Mouse (Mus musculus): ENCODE data around the gene Defb35.
A peak's percentile ranks its signal among the peaks of the same experiment; 100 is the strongest.
"Not testable (repeated sequence)": the region's sequence is repeated elsewhere in the genome, so short reads cannot be mapped to it uniquely, and the experiment has no call there.

Defb35 gene

GRCm38 (mm10) chr8:21938052-21938451 lies at the start of gene Defb35:
Gene Defb35 (plus strand): TSS chr8:21938352.
- DNase-seq (ENCODE audit: low spot score): not testable (repeated sequence)

DNA sequence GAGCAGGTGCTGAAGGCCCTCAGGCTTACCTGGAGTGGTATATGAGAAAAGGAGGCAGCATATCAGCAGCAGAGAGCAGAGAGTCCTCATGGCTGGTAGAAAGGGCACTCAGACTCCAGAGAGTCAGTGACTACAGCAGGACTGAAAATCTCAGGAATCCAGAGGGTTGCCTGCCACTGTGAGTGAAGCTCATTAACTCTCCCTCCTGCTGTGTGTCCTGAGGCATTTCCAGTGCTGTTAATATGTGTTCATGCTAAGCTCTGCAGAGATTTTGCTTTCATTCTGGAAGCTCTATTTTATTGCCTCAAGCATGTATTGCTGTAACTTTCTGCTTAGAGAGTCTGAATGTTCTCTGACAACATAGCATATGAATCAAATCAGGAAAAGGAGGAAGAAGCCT lies 31.9 kb upstream of the Defb35 start, which contains the start of gene Defb11:
Defb11 (minus strand) TSS at position 123 of the 400 bp plus-strand sequence.
- not testable (repeated sequence) for DNase-seq (ENCODE audit: low spot score)

DNA sequence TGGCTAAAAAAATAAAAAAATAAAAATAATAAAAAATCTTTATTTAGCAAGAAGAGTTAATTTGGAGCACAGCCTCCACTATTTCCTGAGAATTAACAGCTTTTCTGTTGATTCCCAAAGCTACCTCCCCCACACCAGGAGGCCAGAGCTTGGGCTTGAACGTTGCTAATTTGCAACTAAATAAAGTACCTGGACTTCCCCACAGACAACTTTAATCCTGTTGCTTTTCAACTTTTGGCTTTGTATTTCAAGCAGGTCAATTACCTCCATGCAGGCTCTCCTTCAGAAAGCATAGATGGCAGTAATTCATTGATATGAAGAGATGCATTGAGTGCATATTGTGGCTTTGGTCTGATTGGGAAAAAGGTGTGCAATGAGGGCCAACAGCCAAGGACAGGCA lies 26.2 kb upstream of the Defb35 start:
- no peak for DNase-seq (ENCODE audit: low spot score)

DNA sequence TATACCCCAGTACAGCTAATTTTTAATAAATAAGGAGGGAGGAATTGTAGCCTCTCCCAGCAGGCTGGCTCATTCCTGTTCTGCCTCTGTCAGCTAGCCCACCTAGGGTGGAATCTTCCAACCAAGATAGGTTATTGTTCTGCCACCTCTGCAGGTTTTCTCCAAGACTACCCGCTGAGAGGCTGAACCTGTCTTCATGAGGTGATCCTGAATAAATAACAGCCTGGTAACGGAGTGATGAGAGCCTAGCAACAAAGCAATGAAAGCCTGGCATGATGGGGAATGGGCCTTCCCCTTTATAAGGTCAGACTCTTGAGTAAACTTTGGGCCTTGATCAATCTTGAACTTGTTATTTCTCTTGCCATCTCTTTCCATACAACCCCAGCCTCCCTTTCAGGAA lies 25.6 kb upstream of the Defb35 start:
- DNase-seq (ENCODE audit: low spot score): no peak

- DNase-seq (ENCODE audit: low spot score): no peak
These were observed 22.5 kb upstream of the Defb35 start for GRCm38 (mm10) chr8:21915625-21916024.

DNA sequence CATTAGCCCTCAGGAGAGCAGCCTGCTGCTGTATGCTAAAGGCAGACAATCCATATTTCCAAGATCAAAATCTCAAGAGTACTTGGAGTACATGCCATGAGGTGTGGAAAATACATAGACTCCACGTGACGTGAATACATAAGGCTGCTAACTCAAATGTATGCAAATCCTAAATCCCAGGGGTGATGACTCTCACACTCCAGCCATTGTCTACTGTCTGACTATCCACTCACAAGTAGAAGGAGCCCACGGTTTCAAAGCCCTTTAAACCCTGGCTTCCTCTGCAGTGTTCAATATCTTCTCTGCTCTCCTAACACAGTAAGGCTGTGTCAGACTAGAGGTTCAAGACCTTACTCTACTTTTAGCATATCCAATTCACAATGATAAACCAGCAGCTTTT lies 7.4 kb upstream of the Defb35 start:
- not testable (repeated sequence) for DNase-seq (ENCODE audit: low spot score)

GRCm38 (mm10) chr8:21932610-21933009 lies 5.5 kb upstream of the Defb35 start, which contains the start of gene Defb15:
Gene Defb15 (minus strand): TSS chr8:21932710.
- DNase-seq (ENCODE audit: low spot score): no peak

GRCm38 (mm10) chr8:21946462-21946861 lies 8.3 kb downstream of the Defb35 start, which contains the start of gene Defb13:
Gene Defb13 (plus strand): TSS chr8:21946762.
- DNase-seq (ENCODE audit: low spot score): no peak

- no peak for DNase-seq (ENCODE audit: low spot score)
These were observed 9.3 kb downstream of the Defb35 start for GRCm38 (mm10) chr8:21947311-21948017.

GRCm38 (mm10) chr8:21955321-21955720 lies 17.2 kb downstream of the Defb35 start:
- DNase-seq (ENCODE audit: low spot score): peak; percentile 14

DNA sequence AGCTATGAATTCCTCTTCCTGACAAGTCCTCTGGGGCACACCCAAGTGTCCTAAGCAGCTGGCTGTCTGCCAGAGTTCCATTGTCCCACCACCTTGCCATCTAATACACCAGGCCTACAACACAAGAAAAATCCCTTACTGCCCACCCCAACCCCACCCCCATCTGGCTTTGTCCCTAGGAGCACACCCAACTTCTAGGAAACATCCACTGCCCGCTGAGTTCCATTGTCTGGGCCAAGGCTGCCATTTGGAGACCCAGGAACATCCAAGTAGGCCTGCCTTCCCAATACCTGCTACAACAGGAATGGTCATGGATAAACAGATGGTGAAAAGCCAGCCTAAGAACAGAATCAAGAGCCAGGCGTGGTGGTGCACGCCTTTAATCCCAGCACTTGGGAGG lies 18.2 kb downstream of the Defb35 start:
- DNase-seq (ENCODE audit: low spot score): no peak

- DNase-seq (ENCODE audit: low spot score): no peak
These were observed 20.3 kb downstream of the Defb35 start, which contains the start of gene Fam90a1a for GRCm38 (mm10) chr8:21958414-21958813. Gene Fam90a1a (plus strand): TSS chr8:21958714.

DNA sequence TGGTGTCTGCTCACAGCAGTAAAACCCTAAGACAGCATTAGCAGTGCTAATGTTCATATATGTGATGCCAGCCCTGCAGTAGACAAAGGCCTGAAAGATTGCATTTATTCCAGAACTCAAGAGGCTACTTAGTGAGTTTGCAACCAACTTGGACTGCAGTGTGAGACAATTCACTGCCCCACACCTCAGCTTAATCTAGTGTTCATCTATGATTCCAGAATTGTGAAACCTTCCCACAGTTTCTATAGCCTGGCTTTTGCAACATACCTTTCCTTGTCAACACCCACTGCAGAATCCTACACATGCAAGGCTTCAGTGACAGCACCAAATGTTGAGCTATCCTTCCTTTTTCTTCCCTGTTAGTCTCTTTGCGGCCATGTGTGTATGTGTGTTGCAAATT lies 28.5 kb downstream of the Defb35 start:
- DNase-seq (ENCODE audit: low spot score): no peak

DNA sequence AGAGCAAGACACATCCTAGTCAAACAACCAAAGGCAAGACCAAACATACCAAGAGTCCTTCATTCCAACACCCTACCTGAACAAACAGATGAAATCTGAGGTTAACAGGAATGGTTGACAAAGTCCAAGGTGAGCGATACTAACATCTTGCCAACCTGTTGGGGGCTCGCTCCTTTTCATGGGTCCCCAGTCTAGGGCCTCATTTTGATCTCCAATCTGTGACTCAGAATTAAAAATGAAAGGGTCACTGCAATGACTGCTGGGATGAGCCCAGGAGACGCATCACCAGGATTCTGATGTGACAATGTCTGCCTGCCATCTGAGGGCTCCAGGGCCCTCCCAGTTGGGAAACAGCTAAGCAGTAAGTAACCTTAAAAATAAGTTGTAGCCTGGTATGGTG lies 31.3 kb downstream of the Defb35 start, which contains the start of gene Ccdc70:
Ccdc70 (plus strand) TSS at position 301 of the 400 bp plus-strand sequence.
- DNase-seq (ENCODE audit: low spot score): no peak

- no peak for DNase-seq (ENCODE audit: low spot score)
These were observed 40.0 kb downstream of the Defb35 start for GRCm38 (mm10) chr8:21978193-21978592.

GRCm38 (mm10) chr8:21981664-21982337 lies 43.6 kb downstream of the Defb35 start:
- no peak for DNase-seq (ENCODE audit: low spot score)
